Mouse (Mus musculus) G1E (cell line): ENCODE results near the gene Lekr1. TPM values are rescaled to one million over a fixed set of nuclear protein-coding genes. Genes with fewer than 3 reads are reported as not detected.
"Not testable (repeated sequence)": the region's sequence is repeated elsewhere in the genome, so short reads cannot be mapped to it uniquely, and the experiment has no call there.

Experiments
- ATAC-seq: 2 replicates; pipeline ENCODE4 v1.8.0; 2016; ENCODE audit warnings: mild to moderate bottlenecking; ENCODE audit not compliant: insufficient number of reproducible peaks, poor library complexity, low FRiP score, severe bottlenecking; ENCODE audit errors: extremely low read depth
- DNase-seq: peaks from one replicate; pipeline ENCODE4 v3.0.0; 2012; ENCODE audit warnings: low spot score
- H3K27me3 ChIP-seq: 2 replicates; pipeline ENCODE4 v1.6.1; 2012; ENCODE audit warnings: mild to moderate bottlenecking, low read length, inconsistent platforms; ENCODE audit not compliant: insufficient read depth
- H3K36me3 ChIP-seq: replicated peaks from 2 replicates; pipeline ENCODE3; 2012; ENCODE audit warnings: mild to moderate bottlenecking, inconsistent platforms
- H3K4me1 ChIP-seq: 2 replicates; pipeline ENCODE4 v1.6.1; 2012; ENCODE audit warnings: low read depth, low read length, inconsistent platforms, mixed read lengths; ENCODE audit not compliant: insufficient read depth
- H3K4me3 ChIP-seq: 2 replicates; pipeline ENCODE4 v1.5.1; 2012; ENCODE audit warnings: low read depth, mild to moderate bottlenecking, inconsistent platforms, low read length, moderate library complexity, mixed read lengths
- H3K9me3 ChIP-seq: replicated peaks from 2 replicates; pipeline ENCODE4 v1.6.1; 2012; ENCODE audit warnings: inconsistent platforms
- CTCF ChIP-seq: IDR thresholded peaks from 2 replicates; pipeline ENCODE4 v1.5.1; 2012; ENCODE audit warnings: low read depth, low read length, inconsistent platforms, mixed read lengths
- GATA1 ChIP-seq: IDR thresholded peaks from 2 replicates; pipeline ENCODE4 v1.6.1; 2012; ENCODE audit warnings: borderline replicate concordance, low read length, inconsistent platforms, mixed read lengths
- GATA2 ChIP-seq: IDR thresholded peaks from 2 replicates; pipeline ENCODE4 v1.6.1; 2012; ENCODE audit warnings: low read depth, low read length, inconsistent platforms, borderline replicate concordance
- POLR2AphosphoS5 ChIP-seq: IDR thresholded peaks from 2 replicates; pipeline ENCODE4 v1.6.1; 2012; ENCODE audit warnings: low read depth, low read length, inconsistent platforms; ENCODE audit not compliant: insufficient replicate concordance
- TAL1 ChIP-seq: conservative IDR thresholded peaks from 2 replicates; pipeline ENCODE4 v1.6.1; 2012; ENCODE audit warnings: low read depth, low read length, inconsistent platforms, mixed read lengths
- polyA plus RNA-seq: library from polyadenylated mRNA; stranded (reverse); fragments of >175 nt; gene quantifications from 2 replicates; pipeline ENCODE4 v1.2.3, GENCODE M21; 2012
- total RNA-seq, 2 experiments: library from RNA; stranded (forward) in 1 of 2; stranded (reverse) in 1 of 2; fragments of 200-1000 nt in 1 of 2; fragments of >200 nt in 1 of 2; fragmentation: Nextera tagmentation in 1 of 2; gene quantifications; 2 replicates each; pipeline ENCODE4 v1.2.3; 2014 to 2017

The Lekr1 gene
- total and polyA plus RNA-seq, 3 experiments, result 0.11 TPM; not detected in 2

DNA sequence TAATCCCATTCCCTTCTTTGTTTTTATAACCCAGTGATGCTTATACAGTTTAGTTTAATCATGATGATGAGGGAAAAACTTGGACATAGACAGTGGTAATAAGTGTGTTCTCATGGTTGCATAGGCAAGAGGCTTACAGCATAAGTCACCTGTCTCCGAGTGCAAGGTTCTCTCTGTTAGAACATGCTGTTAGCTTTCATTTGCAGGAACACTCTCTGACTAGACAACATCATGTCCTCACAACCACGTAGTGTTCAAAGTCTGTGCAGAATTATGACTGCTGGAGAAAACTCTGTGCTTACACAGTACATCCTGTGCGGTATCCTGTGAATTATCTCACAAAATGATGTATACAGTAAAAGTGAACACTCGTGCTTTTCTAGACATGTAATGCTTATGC lies 57.6 kb downstream of the Lekr1 start:
- ATAC-seq, result no peak
- H3K4me3 ChIP-seq, result no peak overlapping the region
- TF ChIP-seq CTCF (no peak), GATA2 (no peak), TAL1 (no peak), POLR2AphosphoS5 (no peak), GATA1 (no peak)
- H3K9me3 ChIP-seq, result no peaks in the 10 kb centered on the region
- no peak for DNase-seq
- H3K4me1 ChIP-seq, result no peaks in the 10 kb centered on the region
- peaks cover 7% of the 10 kb centered on the region; the same call in 1 of the 2 replicates for H3K27me3 ChIP-seq
- no peaks in the 10 kb centered on the region for H3K36me3 ChIP-seq

DNA sequence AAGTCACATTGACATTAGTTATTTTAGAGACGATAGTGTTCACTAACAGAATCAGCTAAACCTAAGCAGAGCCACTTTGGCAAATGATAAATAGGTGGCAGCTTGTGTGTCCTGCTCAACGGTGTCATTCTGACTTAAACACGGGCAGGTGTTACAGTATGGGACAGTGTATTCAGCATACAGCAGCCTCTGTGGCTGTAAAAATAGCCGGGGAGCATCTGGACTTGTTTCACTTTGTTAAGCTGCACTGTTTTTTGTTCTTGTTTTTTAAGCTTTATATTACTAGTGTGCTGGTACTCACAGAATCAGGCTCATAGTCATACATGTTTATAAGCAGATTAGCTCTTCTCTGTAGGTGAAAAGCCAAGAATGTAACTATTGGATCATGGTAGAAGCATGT lies 71.8 kb downstream of the Lekr1 start:
- Histone ChIP-seq H3K9me3 (no peaks in the 10 kb centered on the region), H3K27me3 (no peaks in the 10 kb centered on the region), H3K4me1 (no peaks in the 10 kb centered on the region), H3K36me3 (no peaks in the 10 kb centered on the region), H3K4me3 (no peak overlapping the region)
- no peak for DNase-seq
- ATAC-seq, result no peak
- TF ChIP-seq TAL1 (no peak), POLR2AphosphoS5 (no peak), CTCF (no peak), GATA2 (no peak), GATA1 (no peak)

DNA sequence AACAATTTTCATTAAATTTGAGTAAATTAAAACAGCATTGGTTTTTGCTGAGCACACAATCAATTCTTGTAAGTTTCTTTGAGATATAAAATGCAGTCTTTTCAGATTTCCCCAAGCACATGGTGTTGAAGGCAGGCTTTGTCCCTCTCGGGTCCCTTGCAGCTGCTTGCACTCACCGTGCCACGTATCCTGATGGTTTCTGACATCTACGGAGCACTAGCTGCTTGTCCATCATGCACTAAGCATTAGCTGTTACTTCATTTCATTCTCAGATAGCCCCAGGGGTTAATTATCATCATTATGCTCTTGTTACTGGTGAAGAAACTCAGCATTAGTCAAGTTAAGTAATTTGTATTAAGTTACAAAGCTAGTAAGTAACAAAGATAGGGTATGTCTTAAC lies 78.9 kb downstream of the Lekr1 start:
- no peaks in the 10 kb centered on the region for H3K4me1 ChIP-seq
- ATAC-seq, result no peak
- no peak for DNase-seq
- no peaks in the 10 kb centered on the region for H3K9me3 ChIP-seq
- TF ChIP-seq CTCF (no peak), GATA2 (no peak), GATA1 (no peak), POLR2AphosphoS5 (no peak), TAL1 (no peak)
- no peaks in the 10 kb centered on the region for H3K36me3 ChIP-seq
- no peaks in the 10 kb centered on the region for H3K27me3 ChIP-seq
- no peak overlapping the region for H3K4me3 ChIP-seq

DNA sequence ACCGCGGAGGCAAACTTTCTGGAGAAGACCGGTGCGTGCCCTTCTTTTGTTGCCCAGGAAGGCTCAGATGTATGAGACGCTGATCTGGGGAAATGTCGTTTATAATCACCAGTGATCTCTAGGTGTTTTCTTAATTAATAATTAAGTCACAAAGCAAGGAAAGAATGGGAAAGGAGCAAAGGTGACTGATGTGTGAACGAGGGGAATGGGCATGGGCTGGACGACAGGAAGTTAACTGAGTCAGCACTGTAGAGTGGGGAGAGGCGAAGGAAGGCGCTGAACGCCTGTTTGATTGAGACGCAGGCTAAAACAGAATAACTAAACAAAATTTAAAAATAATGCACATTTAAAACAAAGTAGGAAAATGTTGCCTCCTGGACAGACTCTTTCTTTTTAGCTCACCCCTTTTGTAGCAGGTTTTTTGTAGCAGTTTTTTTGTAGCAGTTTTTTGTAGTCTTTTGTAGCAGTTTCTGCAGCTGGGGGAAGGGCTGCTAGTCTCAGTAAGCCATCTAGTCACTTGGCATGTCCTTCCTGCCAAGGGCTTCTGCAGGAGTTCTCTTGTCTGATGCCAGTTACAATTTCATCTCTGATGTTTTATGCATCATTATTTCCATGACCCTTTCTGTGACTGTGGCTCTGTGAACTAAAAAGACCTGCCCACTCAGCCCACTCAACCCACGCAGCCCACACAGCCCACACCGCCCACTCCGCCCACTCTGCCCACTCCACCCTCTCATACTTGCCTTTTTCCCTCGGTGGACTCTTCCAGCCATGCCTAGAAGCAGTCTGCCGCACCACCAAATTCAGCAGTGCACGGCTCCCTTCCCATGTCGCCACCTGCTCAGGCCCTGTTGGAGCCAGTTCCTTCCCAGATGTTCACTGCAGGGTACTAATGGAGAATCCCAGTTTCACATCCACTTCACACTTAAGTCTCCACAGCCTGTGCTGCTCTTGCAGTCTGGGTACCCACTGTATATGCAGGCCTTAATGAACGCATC lies 98.8 kb downstream of the Lekr1 start:
- ATAC-seq (no peak), DNase-seq (no peak)
- no peaks in the 10 kb centered on the region for H3K36me3 ChIP-seq
- TF ChIP-seq CTCF (no peak), POLR2AphosphoS5 (no peak), GATA1 (no peak), TAL1 (no peak), GATA2 (no peak)
- H3K4me3 ChIP-seq, result no peak overlapping the region
- H3K4me1 ChIP-seq, result no peaks in the 10 kb centered on the region
- H3K9me3 ChIP-seq, result no peaks in the 10 kb centered on the region
- peaks cover 8% of the 10 kb centered on the region; the same call in 1 of the 2 replicates for H3K27me3 ChIP-seq

DNA sequence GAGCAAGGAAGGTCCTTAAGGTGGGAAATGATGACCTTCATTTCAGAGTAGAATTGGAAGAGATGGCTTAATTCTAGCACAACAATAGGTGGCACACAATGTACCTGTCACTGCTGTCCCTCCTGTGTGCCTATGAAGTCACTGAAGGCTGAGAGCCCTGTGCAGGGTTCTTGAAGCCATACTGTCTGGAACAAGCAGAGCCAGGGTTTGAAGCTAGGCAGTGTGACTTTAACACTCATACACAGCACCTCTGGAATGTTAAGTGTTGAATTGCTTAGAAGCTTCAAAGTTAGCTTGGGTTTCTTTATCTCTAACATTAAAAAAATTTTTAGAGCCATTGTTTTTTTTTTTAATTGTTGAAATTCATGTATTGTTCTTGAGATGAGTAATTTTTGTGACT lies 100.4 kb downstream of the Lekr1 start:
- ATAC-seq (no peak), DNase-seq (no peak)
- TF ChIP-seq TAL1, result no peak
- no peak for TF ChIP-seq CTCF
- no peak for TF ChIP-seq GATA1
- TF ChIP-seq GATA2, result no peak
- no peak for TF ChIP-seq POLR2AphosphoS5
- Histone ChIP-seq H3K27me3 (peaks cover 8% of the 10 kb centered on the region; the same call in 1 of the 2 replicates), H3K4me1 (no peaks in the 10 kb centered on the region), H3K4me3 (no peak overlapping the region), H3K9me3 (no peaks in the 10 kb centered on the region), H3K36me3 (no peaks in the 10 kb centered on the region)

DNA sequence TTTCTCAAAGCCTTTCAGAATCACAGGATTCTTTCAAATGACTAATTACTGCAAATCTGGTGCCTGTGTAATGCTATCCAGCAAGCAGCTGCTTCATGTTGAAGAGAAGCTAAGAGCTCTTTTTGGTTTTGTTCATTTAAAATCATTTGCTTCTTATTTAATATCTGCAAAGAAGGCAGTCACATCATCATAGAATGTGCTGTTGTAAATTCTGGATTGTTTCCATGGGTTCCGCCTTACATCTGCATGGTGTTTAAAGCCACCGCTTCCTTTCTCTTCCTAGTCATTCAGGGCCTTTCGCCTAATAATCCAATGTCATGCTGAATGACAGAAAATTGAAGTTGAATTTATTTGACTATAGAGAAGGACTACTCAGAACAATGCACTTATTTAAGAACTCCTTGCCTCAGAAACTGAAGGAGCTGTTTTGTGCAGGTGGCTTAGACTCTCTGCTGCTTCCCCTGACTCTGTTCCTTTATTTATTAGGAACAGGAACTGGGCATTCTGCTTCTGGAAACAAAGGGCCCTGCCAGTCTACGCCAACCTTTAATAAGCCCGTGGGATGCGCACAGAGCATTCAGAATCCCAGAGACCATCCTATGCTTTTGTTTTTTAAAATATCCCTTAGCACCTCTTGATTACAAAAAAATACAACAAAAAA lies 101.3 kb downstream of the Lekr1 start:
- Histone ChIP-seq H3K27me3 (peaks cover 8% of the 10 kb centered on the region; the same call in 1 of the 2 replicates), H3K9me3 (no peaks in the 10 kb centered on the region), H3K4me1 (no peaks in the 10 kb centered on the region), H3K36me3 (no peaks in the 10 kb centered on the region), H3K4me3 (no peak overlapping the region)
- ATAC-seq (no peak), DNase-seq (no peak)
- TF ChIP-seq TAL1 (no peak), GATA1 (no peak), CTCF (no peak), GATA2 (no peak), POLR2AphosphoS5 (no peak)

DNA sequence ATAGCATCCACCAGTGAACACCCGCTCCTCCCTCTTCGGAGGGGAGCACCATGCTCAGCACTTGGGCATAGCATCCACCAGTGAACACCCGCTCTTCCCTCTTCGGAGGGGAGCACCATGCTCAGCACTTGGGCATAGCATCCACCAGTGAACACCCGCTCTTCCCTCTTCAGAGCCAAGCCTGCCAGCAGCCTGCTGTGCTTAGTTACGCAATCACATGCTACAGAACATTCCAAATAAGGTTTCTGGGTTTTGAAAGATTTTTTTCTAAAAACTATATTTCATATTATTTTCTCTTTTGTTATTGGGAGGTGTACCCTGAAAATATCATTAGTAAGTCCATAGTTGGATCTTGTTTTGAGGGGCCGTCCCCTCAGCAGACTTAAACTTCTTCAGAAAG lies 103.6 kb downstream of the Lekr1 start:
- not testable (repeated sequence) for H3K4me3 ChIP-seq, ATAC-seq, H3K4me1 ChIP-seq, DNase-seq, H3K36me3 ChIP-seq, H3K9me3 ChIP-seq, H3K27me3 ChIP-seq
